Mouse (Mus musculus) cortical plate, adult 2 months (tissue): Measurements from ENCODE around the gene Zfp266. TPM values are rescaled to one million over a fixed set of nuclear protein-coding genes. Genes with fewer than 3 reads are reported as not detected.
A peak's percentile ranks its signal among the peaks of the same experiment; 100 is the strongest.
"Not testable (repeated sequence)": the region's sequence is repeated elsewhere in the genome, so short reads cannot be mapped to it uniquely, and the experiment has no call there.

ENCODE experiments used
- H3K27ac ChIP-seq: fragments of 200-500 bp; 2 replicates; pipeline ENCODE4 v1.5.1; 2012; ENCODE audit warnings: low read length, control low read depth, inconsistent platforms; ENCODE audit not compliant: insufficient read depth
- H3K4me1 ChIP-seq: fragments of 200-500 bp; 2 replicates; pipeline ENCODE4 v1.6.1; 2011; ENCODE audit warnings: low read length; ENCODE audit not compliant: control insufficient read depth, insufficient read depth
- H3K4me3 ChIP-seq: fragments of 200-500 bp; 2 replicates; pipeline ENCODE4 v1.5.1; 2011; ENCODE audit warnings: mild to moderate bottlenecking, low read length, control low read depth; ENCODE audit not compliant: insufficient read depth
- CTCF ChIP-seq: fragments of 200-500 bp; IDR thresholded peaks from 2 replicates; pipeline ENCODE4 v1.5.1; 2011; ENCODE audit warnings: mild to moderate bottlenecking, control low read depth, low read length; ENCODE audit not compliant: insufficient read depth; ENCODE audit errors: extremely low read depth
- POLR2A ChIP-seq: fragments of 200-500 bp; IDR thresholded peaks from 2 replicates; pipeline ENCODE4 v1.6.1; 2011; ENCODE audit warnings: mild to moderate bottlenecking, low read length, control low read depth; ENCODE audit not compliant: insufficient read depth; ENCODE audit errors: extremely low read depth
- polyA plus RNA-seq: library from polyadenylated mRNA; depleted of rRNA; stranded (reverse); fragments of >200 nt; gene quantifications from 2 replicates; pipeline ENCODE4 v1.2.3, GENCODE M21; 2012; rRNA removed

The Zfp266 gene
- 19.1 and 19.5 TPM in 2 replicates for polyA plus RNA-seq

DNA sequence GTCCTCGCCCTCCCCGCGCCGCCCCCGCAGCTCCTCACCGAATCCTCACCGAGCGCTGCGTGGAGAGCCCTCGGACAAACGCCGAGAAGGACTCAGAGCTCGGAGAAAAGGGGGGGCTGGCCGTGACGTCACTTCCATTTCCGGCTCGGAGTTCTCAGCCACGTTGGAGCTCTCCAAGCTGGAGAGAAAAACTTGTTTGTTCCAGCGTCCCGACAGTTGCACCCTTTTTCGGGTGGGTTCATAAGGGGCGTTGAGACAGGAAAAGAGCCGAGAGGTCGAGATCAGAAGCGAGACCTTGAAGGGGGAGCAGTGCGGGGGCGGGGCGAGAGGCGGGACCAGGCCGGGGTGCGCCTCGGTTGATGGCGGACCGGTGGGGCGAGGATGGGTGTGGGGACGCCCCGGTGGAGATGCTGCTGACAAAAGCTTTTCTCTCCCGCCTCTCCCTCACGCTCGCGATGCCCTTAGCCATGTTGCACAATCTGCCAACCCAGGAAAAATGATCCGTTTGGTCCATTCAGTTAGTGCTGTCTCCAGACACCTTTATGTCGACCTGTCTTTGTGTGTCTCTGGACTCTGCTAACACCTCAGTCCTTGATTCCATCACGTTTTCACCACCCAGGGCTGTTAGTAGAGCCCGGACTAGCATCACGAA, at the start of gene Zfp266:
Gene Zfp266 (minus strand): TSS at position 112 of the 652 bp plus-strand sequence.
- peak; percentile 69 for TF ChIP-seq POLR2A
- TF ChIP-seq CTCF, result no peak
- Histone ChIP-seq H3K4me1 (peaks cover 1% of the 10 kb centered on the region; the same call in 1 of the 2 replicates), H3K4me3 (peak within 1 kb of the TSS; percentile 76), H3K27ac (peak within 1 kb of the TSS; percentile 77)

GRCm38 (mm10) chr9:20565326-20566030, 44.3 kb upstream of the Zfp266 start:
- H3K27ac ChIP-seq, H3K4me1 ChIP-seq, H3K4me3 ChIP-seq: not testable (repeated sequence)

DNA sequence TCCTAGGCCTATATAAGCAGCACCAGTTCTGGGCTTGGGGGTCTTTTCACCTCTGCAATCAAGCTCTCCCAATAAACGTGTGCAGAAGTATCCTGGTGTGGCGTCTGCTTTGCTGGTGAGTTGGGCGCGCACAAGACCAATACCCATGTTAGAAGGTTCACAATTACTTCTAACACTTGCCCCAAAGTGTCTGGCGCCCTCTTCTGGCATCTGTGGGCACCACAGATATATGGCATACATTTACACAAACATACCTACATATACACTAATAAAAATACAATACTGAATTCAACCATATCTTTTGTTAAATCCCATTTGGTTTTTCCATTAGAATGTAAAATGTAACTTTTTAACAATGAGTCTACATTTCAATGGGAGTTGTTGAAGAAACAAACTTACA, 41.0 kb upstream of the Zfp266 start:
- TF ChIP-seq CTCF (no peak), POLR2A (no peak)
- no peaks in the 10 kb centered on the region for H3K4me1 ChIP-seq
- no peak overlapping the region for H3K4me3 ChIP-seq
- no peak overlapping the region for H3K27ac ChIP-seq

- Histone ChIP-seq H3K4me3 (no peak overlapping the region), H3K4me1 (no peaks in the 10 kb centered on the region), H3K27ac (no peak overlapping the region)
- TF ChIP-seq POLR2A (no peak), CTCF (no peak)
Observed at GRCm38 (mm10) chr9:20552698-20553097, 31.5 kb upstream of the Zfp266 start.

- Histone ChIP-seq H3K4me1 (no peaks in the 10 kb centered on the region), H3K27ac (no peak overlapping the region), H3K4me3 (no peak overlapping the region)
- TF ChIP-seq POLR2A, result no peak
- no peak for TF ChIP-seq CTCF
Observed at GRCm38 (mm10) chr9:20551781-20552275, 30.6 kb upstream of the Zfp266 start.

GRCm38 (mm10) chr9:20545151-20545550, 23.9 kb upstream of the Zfp266 start:
- TF ChIP-seq CTCF (peak; percentile 23; the same call in 1 of the 2 replicates), POLR2A (no peak)
- Histone ChIP-seq H3K4me1 (no peaks in the 10 kb centered on the region), H3K27ac (no peak overlapping the region), H3K4me3 (peak overlapping the region; percentile 43)

GRCm38 (mm10) chr9:20544070-20544821, 23.0 kb upstream of the Zfp266 start:
- TF ChIP-seq CTCF (no peak), POLR2A (no peak)
- no peaks in the 10 kb centered on the region for H3K4me1 ChIP-seq
- H3K4me3 ChIP-seq, result peak overlapping the region; percentile 43
- peak overlapping the region; percentile 78 for H3K27ac ChIP-seq

GRCm38 (mm10) chr9:20543496-20543895, 22.3 kb upstream of the Zfp266 start:
- H3K4me3 ChIP-seq, result no peak overlapping the region
- H3K27ac ChIP-seq, result no peak overlapping the region
- TF ChIP-seq POLR2A (no peak), CTCF (no peak)
- no peaks in the 10 kb centered on the region for H3K4me1 ChIP-seq

DNA sequence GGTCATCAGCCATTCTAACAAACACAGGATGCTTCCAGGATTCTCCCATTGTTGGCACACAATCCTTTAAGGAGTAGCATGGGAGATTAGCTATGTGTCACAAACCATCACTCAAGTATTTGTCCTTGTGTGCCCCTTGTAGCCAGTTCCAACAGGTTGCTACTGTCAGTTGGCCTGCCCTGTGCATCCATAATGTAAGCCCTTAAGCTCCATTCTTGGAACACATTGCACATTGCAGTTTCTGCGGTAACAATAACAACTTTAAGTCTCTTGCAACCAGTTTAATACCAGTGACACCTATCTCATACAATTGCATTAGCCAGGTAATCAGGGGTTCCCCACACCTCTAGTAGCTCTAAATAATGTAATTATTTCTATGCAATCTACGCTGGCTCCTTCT, 15.4 kb upstream of the Zfp266 start:
- no peak for TF ChIP-seq POLR2A
- TF ChIP-seq CTCF, result no peak
- Histone ChIP-seq H3K27ac (no peak overlapping the region), H3K4me3 (no peak overlapping the region), H3K4me1 (no peaks in the 10 kb centered on the region)

GRCm38 (mm10) chr9:20534326-20534926, 13.2 kb upstream of the Zfp266 start:
- H3K27ac ChIP-seq, result no peak overlapping the region
- H3K4me1 ChIP-seq, result no peaks in the 10 kb centered on the region
- TF ChIP-seq CTCF (no peak), POLR2A (no peak)
- no peak overlapping the region for H3K4me3 ChIP-seq
